In the genomic region with DNA sequence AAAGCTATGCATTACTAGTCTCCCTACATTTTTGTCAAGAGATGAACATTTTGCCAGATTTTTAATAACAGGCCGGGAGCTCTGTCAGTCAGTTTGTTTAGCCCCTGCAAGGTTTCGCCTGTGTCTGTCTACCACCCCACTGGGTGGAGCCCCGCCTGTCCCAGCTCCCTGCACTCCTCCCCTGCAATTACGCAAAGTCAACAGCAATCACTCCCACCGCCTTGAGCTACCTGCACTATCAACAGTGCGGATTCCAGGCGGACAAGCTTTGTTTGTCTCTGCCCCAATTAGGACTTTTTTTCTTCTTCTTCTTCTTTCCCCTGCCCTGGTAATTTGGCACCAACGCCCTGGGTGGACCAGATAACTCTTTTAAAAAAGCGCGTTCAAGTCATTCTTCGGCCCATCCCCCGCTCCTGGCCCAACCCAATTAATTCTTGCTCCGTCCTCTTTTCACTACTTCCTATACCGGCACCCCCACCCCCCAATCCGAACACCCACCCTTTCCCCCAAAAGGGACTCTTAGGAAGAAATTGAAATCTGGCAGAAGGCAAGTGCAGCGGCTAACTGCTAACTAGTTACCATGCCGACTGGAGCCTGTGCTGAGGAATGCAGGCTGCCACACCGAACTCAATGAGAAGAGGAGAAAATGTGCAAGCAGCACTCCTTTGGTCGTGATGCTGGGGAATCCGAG, we compare ENCODE assay signal across 9 mouse cellular contexts. TPM values are rescaled to one million over a fixed set of nuclear protein-coding genes. Genes with fewer than 3 reads are reported as not detected.
DNase-seq lines count a peak whose midpoint lies in the region; ATAC-seq and TF ChIP-seq lines count a peak whose summit lies in the region.
"Had no signal": no experiment of that assay in that cellular context is flagged by ENCODE, and none has a peak within 500 bp of the region (broad histone marks: within the 10 kb centered on the region; RNA-seq: fewer than 3 reads in every experiment).

No protein-coding gene starts in this region.

- TF ChIP-seq EP300 in liver, embryonic 14.5 days (IDR thresholded peaks at IDR 0.05; ENCODE audit: low read depth) = no peak

- ATAC-seq in forebrain, embryonic 16.5 days = peak; percentile 91
- no peak for ATAC-seq in kidney, postnatal 0 days (replicated peaks; ENCODE audit: low FRiP score, low read depth)
- ATAC-seq in liver, embryonic 14.5 days (ENCODE audit: insufficient read depth) = no peak
- no peak for ATAC-seq in megakaryocyte progenitor cell, adult 5-6 weeks (replicated peaks; ENCODE audit: poor library complexity)

- H3K27ac ChIP-seq in gastrocnemius, adult 2 months = no peak overlapping the region
- no peak overlapping the region for H3K27ac ChIP-seq in forebrain, embryonic 16.5 days (ENCODE audit: low read length)
- H3K27ac ChIP-seq in kidney, postnatal 0 days = no peak overlapping the region
- no peak overlapping the region for H3K27ac ChIP-seq in liver, embryonic 14.5 days

- peak overlapping the region; percentile 61 for H3K4me2 ChIP-seq in forebrain, embryonic 16.5 days (ENCODE audit: low read length)
- H3K4me2 ChIP-seq in kidney, postnatal 0 days (ENCODE audit: low read length) = peak overlapping the region; percentile 27
- peak overlapping the region; percentile 44 for H3K4me2 ChIP-seq in liver, embryonic 14.5 days (ENCODE audit: low read depth)

- H3K4me1 ChIP-seq in forebrain, embryonic 16.5 days (replicated peaks; ENCODE audit: control insufficient read depth, insufficient read depth, low read length) = peaks cover 20% of the 10 kb centered on the region
- no peaks in the 10 kb centered on the region for H3K4me1 ChIP-seq in kidney, postnatal 0 days (replicated peaks; ENCODE audit: insufficient read depth, low read length)
- no peaks in the 10 kb centered on the region for H3K4me1 ChIP-seq in liver, embryonic 14.5 days (replicated peaks; ENCODE audit: control insufficient read depth in 2 of 2, insufficient read depth in 2 of 2, low read length in 1 of 2)

- DNase-seq in gastrocnemius, adult 2 months = no peak
- no peak for DNase-seq in gastrocnemius, postnatal 25 days
- peak; percentile 33 for DNase-seq in cerebellum, adult 11-12 months
- DNase-seq in kidney, postnatal 0 days (ENCODE audit: low spot score) = peak; percentile 25
- peak in 2 of 3 experiments; percentile 1 to 17 for DNase-seq in liver, embryonic 14.5 days (ENCODE audit: low read depth in 3 of 3, low spot score in 3 of 3)
- DNase-seq in right cerebral cortex, postnatal 36 days (ENCODE audit: low spot score in 2 of 2) = peak; percentile 4 to 16

- TF ChIP-seq CTCF in gastrocnemius, adult 2 months (IDR thresholded peaks at IDR 0.05) = no peak
- no peak for TF ChIP-seq CTCF in kidney, postnatal 0 days (IDR thresholded peaks at IDR 0.05; ENCODE audit: low read depth)
- no peak for TF ChIP-seq CTCF in liver, embryonic 14.5 days (IDR thresholded peaks at IDR 0.05; ENCODE audit: low read depth)

- intact Hi-C loops in gastrocnemius, adult 2 months (cut with DNase I) = no loop called here

- no peak overlapping the region for H3K9ac ChIP-seq in forebrain, embryonic 16.5 days (replicated peaks; ENCODE audit: low read depth, low read length)
- no peak overlapping the region for H3K9ac ChIP-seq in kidney, postnatal 0 days (ENCODE audit: low read depth, low read length)
- no peak overlapping the region for H3K9ac ChIP-seq in liver, embryonic 14.5 days (replicated peaks)

- H3K36me3 ChIP-seq in forebrain, embryonic 16.5 days (ENCODE audit: control insufficient read depth, insufficient read depth) = no peaks in the 10 kb centered on the region
- no peaks in the 10 kb centered on the region for H3K36me3 ChIP-seq in kidney, postnatal 0 days (ENCODE audit: insufficient read depth, low read length)
- H3K36me3 ChIP-seq in liver, embryonic 14.5 days (replicated peaks; ENCODE audit: control insufficient read depth, insufficient read depth, low read depth) = no peaks in the 10 kb centered on the region

- WGBS in forebrain, embryonic 16.5 days = 0% methylated on average over 20 of the region's 20 CpGs
- WGBS in kidney, postnatal 0 days = 3% methylated on average over 20 of the region's 20 CpGs
- 5% methylated on average over 20 of the region's 20 CpGs for WGBS in liver, embryonic 14.5 days (ENCODE audit: insufficient replicate concordance)

- no peaks in the 10 kb centered on the region for H3K9me3 ChIP-seq in forebrain, embryonic 16.5 days (ENCODE audit: control insufficient read depth, low read length)
- no peaks in the 10 kb centered on the region for H3K9me3 ChIP-seq in kidney, postnatal 0 days (replicated peaks; ENCODE audit: low read length)
- no peaks in the 10 kb centered on the region for H3K9me3 ChIP-seq in liver, embryonic 14.5 days (ENCODE audit: control insufficient read depth, low read length)

- 0 out of 2 replicates have a peak, but pooled peaks cover 10% of the 10 kb centered on the region for H3K27me3 ChIP-seq in forebrain, embryonic 16.5 days (replicated peaks; ENCODE audit: control insufficient read depth, insufficient read depth, low read length)
- peaks cover 37% of the 10 kb centered on the region for H3K27me3 ChIP-seq in kidney, postnatal 0 days (ENCODE audit: insufficient read depth, low read length)
- peaks cover 4% of the 10 kb centered on the region; the same call in 1 of the 2 replicates for H3K27me3 ChIP-seq in liver, embryonic 14.5 days (ENCODE audit: control insufficient read depth, insufficient read depth, low read length)

- H3K4me3 ChIP-seq in gastrocnemius, adult 2 months = peak overlapping the region; percentile 23
- H3K4me3 ChIP-seq in forebrain, embryonic 16.5 days (replicated peaks; ENCODE audit: low read length) = peak overlapping the region; percentile 34
- 0 out of 2 replicates have a peak overlapping the region, but pooled peaks have one; percentile 18 for H3K4me3 ChIP-seq in kidney, postnatal 0 days (replicated peaks; ENCODE audit: low read depth, low read length)
- peak overlapping the region; percentile 6 to 30; a peak in 3 of 4 replicates for H3K4me3 ChIP-seq in liver, embryonic 14.5 days (ENCODE audit: insufficient read depth in 1 of 2, low read depth in 2 of 2, low read length in 2 of 2)

RNA-seq across cellular contexts. Expression of a gene that starts 35.9 kb away (rescaled TPM):
- total RNA-seq in gastrocnemius, adult 2 months (2021) = not detected
- not detected for total RNA-seq in gastrocnemius, postnatal 25 days (2021)
- polyA plus RNA-seq in forebrain, embryonic 16.5 days (2015; fragmentation: Nextera tagmentation; extraction: Ambion mirVana) = 9.3 and 9.9 TPM in 2 replicates
- not detected in 2 replicates for polyA plus RNA-seq in kidney, postnatal 0 days (2015; fragmentation: Nextera tagmentation; extraction: Ambion mirVana)
- polyA plus RNA-seq in liver, embryonic 14.5 days (2012; rRNA removed) = 0.07 TPM in 1 of 2 replicates, not detected in the other
- not detected in 2 replicates for polyA plus RNA-seq in liver, embryonic 14.5 days (2014; fragmentation: Nextera tagmentation; extraction: Ambion mirVana)
- not detected in 2 replicates for total RNA-seq in megakaryocyte progenitor cell, adult 5-6 weeks (2015)
- not detected in 2 replicates for total RNA-seq in megakaryocyte progenitor cell, adult 5-6 weeks (2017)
- total RNA-seq: heart, adult 18-20 months had no signal

Comparison
In these comparisons a context has a peak if more than half of its experiments do, and no peak if none do; other contexts are left out.
1. DNase-seq: peak in cerebellum, adult 11-12 months (single experiment), kidney, postnatal 0 days (single experiment), liver, embryonic 14.5 days (2 of 3) and right cerebral cortex, postnatal 36 days (2 of 2); none in gastrocnemius, adult 2 months (single experiment) and gastrocnemius, postnatal 25 days (single experiment).
2. Peak in every context shown above with its lines, with median percentiles within 50 percentile points of each other: H3K4me3 ChIP-seq and H3K4me2 ChIP-seq.